Mouse (Mus musculus) right cerebral cortex, postnatal 10 days (tissue): ENCODE data around the gene Tusc2.
"Not testable (repeated sequence)": the region's sequence is repeated elsewhere in the genome, so short reads cannot be mapped to it uniquely, and the experiment has no call there.

Experiments used
- DNase-seq, 2 experiments: peaks; one replicate each; pipeline ENCODE4 v3.0.0; 2021; ENCODE audit warnings: low spot score in 2 of 2

The Tusc2 gene

GRCm38 (mm10) chr9:107568331-107569261 is 5.5 kb downstream of the Tusc2 start:
- DNase-seq = peak; percentile 90 to 91

GRCm38 (mm10) chr9:107569270-107569669 is 6.2 kb downstream of the Tusc2 start:
- no peak for DNase-seq

GRCm38 (mm10) chr9:107570016-107570415 is 7.0 kb downstream of the Tusc2 start:
- DNase-seq = no peak

- no peak for DNase-seq
Measured at GRCm38 (mm10) chr9:107570845-107571244, 7.8 kb downstream of the Tusc2 start.

GRCm38 (mm10) chr9:107571534-107572326 is 8.7 kb downstream of the Tusc2 start:
- DNase-seq = no peak

GRCm38 (mm10) chr9:107572327-107572662 is 9.2 kb downstream of the Tusc2 start:
- no peak for DNase-seq

GRCm38 (mm10) chr9:107573774-107574173 is 10.7 kb downstream of the Tusc2 start:
- DNase-seq = not testable (repeated sequence)

- no peak for DNase-seq
Measured at GRCm38 (mm10) chr9:107575579-107576356, 12.7 kb downstream of the Tusc2 start.

GRCm38 (mm10) chr9:107576357-107577107 is 13.5 kb downstream of the Tusc2 start, which contains the start of gene Hyal1:
Gene Hyal1, plus strand, starts transcription at chr9:107576927.
- peak; percentile 72 to 73 for DNase-seq

GRCm38 (mm10) chr9:107577871-107578270 is 14.8 kb downstream of the Tusc2 start:
- DNase-seq = no peak

GRCm38 (mm10) chr9:107578587-107578986 is 15.5 kb downstream of the Tusc2 start, which contains the start of gene Naa80:
Gene Naa80, plus strand, starts transcription at chr9:107578887.
- DNase-seq = no peak

- DNase-seq = no peak
Measured at GRCm38 (mm10) chr9:107579023-107579900, 16.2 kb downstream of the Tusc2 start.

GRCm38 (mm10) chr9:107580501-107581317 is 17.7 kb downstream of the Tusc2 start, which contains the start of gene Hyal3:
Gene Hyal3, plus strand, starts transcription at chr9:107580818.
- peak; percentile 93 to 94 for DNase-seq

GRCm38 (mm10) chr9:107581584-107581983 is 18.5 kb downstream of the Tusc2 start:
- DNase-seq = no peak

GRCm38 (mm10) chr9:107582509-107583062 is 19.5 kb downstream of the Tusc2 start:
- DNase-seq = no peak

- no peak for DNase-seq
Measured at GRCm38 (mm10) chr9:107583174-107583573, 20.1 kb downstream of the Tusc2 start.

- no peak for DNase-seq
Measured at GRCm38 (mm10) chr9:107586504-107586903, 23.4 kb downstream of the Tusc2 start.

GRCm38 (mm10) chr9:107586974-107587832 is 24.1 kb downstream of the Tusc2 start, which contains the start of gene Ifrd2:
Gene Ifrd2, plus strand, starts transcription at chr9:107587642.
- DNase-seq = peak; percentile 98 to 99
